Mouse (Mus musculus) neural tube, embryonic 14.5 days (tissue): Measurements from ENCODE around the gene Hspa1a. TPM values are rescaled to one million over a fixed set of nuclear protein-coding genes. Genes with fewer than 3 reads are reported as not detected.
A peak's percentile ranks its signal among the peaks of the same experiment; 100 is the strongest.

Experiments used
- ATAC-seq: fragments of 200-750 bp; cut with Nextera tagmentation; 2 replicates; pipeline ENCODE4 v1.8.0; 2017; ENCODE audit warnings: low read depth, mild to moderate bottlenecking, moderate TSS enrichment, moderate library complexity
- H3K27ac ChIP-seq: fragments of 300-500 bp; sonication (generic); 2 replicates; pipeline ENCODE4 v1.5.1; 2014; ENCODE audit warnings: low read depth, mild to moderate bottlenecking, control low read depth, low read length, moderate library complexity, mixed read lengths
- H3K27me3 ChIP-seq: fragments of 300-500 bp; sonication (generic); 2 replicates; pipeline ENCODE4 v1.6.1; 2014; ENCODE audit warnings: low read length; ENCODE audit not compliant: control insufficient read depth, insufficient read depth
- H3K36me3 ChIP-seq: fragments of 300-500 bp; sonication (generic); 2 replicates; pipeline ENCODE4 v1.6.1; 2014; ENCODE audit warnings: low read length, mixed read lengths; ENCODE audit not compliant: control insufficient read depth, insufficient read depth
- H3K4me1 ChIP-seq: fragments of 300-500 bp; sonication (generic); 2 replicates; pipeline ENCODE4 v1.6.1; 2014; ENCODE audit warnings: low read length; ENCODE audit not compliant: control insufficient read depth, insufficient read depth
- H3K4me2 ChIP-seq: fragments of 300-500 bp; sonication (generic); 2 replicates; pipeline ENCODE4 v1.6.1; 2014; ENCODE audit warnings: mild to moderate bottlenecking, low read depth, low read length, control low read depth
- H3K4me3 ChIP-seq: fragments of 300-500 bp; sonication (generic); 2 replicates; pipeline ENCODE4 v1.5.1; 2014; ENCODE audit warnings: low read depth, low read length, control low read depth, mixed read lengths
- H3K9ac ChIP-seq: fragments of 300-500 bp; sonication (generic); replicated peaks from 2 replicates; pipeline ENCODE4 v1.6.1; 2014; ENCODE audit warnings: low read depth, mild to moderate bottlenecking, control low read depth, low read length, mixed read lengths
- H3K9me3 ChIP-seq: fragments of 300-500 bp; sonication (generic); 2 replicates; pipeline ENCODE4 v1.6.1; 2016; ENCODE audit warnings: low read length; ENCODE audit not compliant: control insufficient read depth
- WGBS: fragments of 180-500 bp; shearing (Covaris S2); extraction: QIAGEN DNeasy Blood & Tissue Kit; methylation state at CpG from one replicate; pipeline ENCODE4 v1.1.7; 2014; 5-methylcytosine and 5-hydroxymethylcytosine counted together
- polyA plus RNA-seq: library from polyadenylated mRNA; unstranded; fragments of >200 nt; fragmentation: Nextera tagmentation; extraction: Ambion mirVana; gene quantifications from 2 replicates; pipeline ENCODE4 v1.2.1, GENCODE M21; 2014

The Hspa1a gene
- polyA plus RNA-seq, 1 experiment from 2014 or later, result 7.6 TPM

- H3K4me1 ChIP-seq, result peaks cover 11% of the 10 kb centered on the region; the same call in 1 of the 2 replicates
- 88% methylated on average over 4 of the region's 4 CpGs for WGBS
Observed at GRCm38 (mm10) chr17:34954831-34955230, 17.1 kb downstream of the Hspa1a start.

DNA sequence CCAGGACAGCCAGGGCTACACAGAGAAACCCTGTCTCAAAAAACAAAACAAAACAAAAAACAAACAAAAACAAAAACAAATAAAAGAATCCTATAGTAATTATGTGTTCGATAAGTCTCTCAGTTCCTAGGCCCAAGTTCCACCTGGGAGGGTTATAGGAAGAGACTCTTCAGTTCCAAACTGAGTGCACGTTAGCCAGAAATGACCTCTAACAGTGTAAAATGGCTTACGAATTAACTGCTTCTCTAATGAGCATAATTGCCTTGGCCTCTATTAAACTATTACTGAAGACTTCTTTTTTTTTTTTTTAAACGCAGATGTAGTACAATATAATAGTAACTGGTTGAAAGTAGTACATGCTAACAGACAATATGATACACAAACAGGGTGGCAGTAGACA lies 18.1 kb downstream of the Hspa1a start:
- Histone ChIP-seq H3K9ac (no peak overlapping the region), H3K4me2 (no peak overlapping the region), H3K9me3 (no peaks in the 10 kb centered on the region), H3K27ac (no peak overlapping the region), H3K27me3 (peaks cover 6% of the 10 kb centered on the region; the same call in 1 of the 2 replicates), H3K4me1 (peaks cover 11% of the 10 kb centered on the region; the same call in 1 of the 2 replicates), H3K36me3 (peaks cover 10% of the 10 kb centered on the region; the same call in 1 of the 2 replicates), H3K4me3 (no peak overlapping the region)
- no peak for ATAC-seq
- 93% methylated on average over 4 of the region's 4 CpGs for WGBS

More at GRCm38 (mm10) chr17:34954831-34955230, 17.1 kb downstream of the Hspa1a start:
- Histone ChIP-seq H3K27ac (no peak overlapping the region), H3K4me2 (no peak overlapping the region), H3K4me3 (no peak overlapping the region), H3K36me3 (peaks cover 7% of the 10 kb centered on the region; the same call in 1 of the 2 replicates), H3K9ac (no peak overlapping the region), H3K27me3 (peaks cover 6% of the 10 kb centered on the region; the same call in 1 of the 2 replicates), H3K9me3 (no peaks in the 10 kb centered on the region)
- ATAC-seq, result no peak

DNA sequence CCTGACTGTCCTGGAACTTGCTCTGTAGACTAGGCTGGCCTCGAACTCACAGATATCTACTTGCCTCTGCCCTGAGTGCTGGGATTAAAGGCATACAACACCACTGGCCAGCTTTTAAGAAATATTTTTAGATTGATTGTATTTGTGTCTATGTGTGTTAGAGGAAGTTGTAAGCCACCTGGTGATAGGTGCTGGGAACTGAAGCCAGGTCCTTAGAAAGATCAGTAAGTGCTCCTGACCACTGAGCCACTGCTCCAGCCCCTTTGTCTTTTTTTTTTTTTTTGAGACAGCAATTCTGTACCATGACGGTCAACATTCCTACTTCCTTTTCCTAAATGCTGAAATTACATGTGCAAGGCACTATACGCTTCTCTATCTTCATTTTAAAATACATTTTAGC lies 18.7 kb downstream of the Hspa1a start:
- Histone ChIP-seq H3K4me3 (peak overlapping the region; percentile 96; the same call in 1 of the 2 replicates), H3K9ac (no peak overlapping the region), H3K4me2 (no peak overlapping the region; the same call in 1 of the 2 replicates), H3K27me3 (peaks cover 6% of the 10 kb centered on the region; the same call in 1 of the 2 replicates), H3K9me3 (no peaks in the 10 kb centered on the region), H3K27ac (no peak overlapping the region), H3K36me3 (peaks cover 10% of the 10 kb centered on the region; the same call in 1 of the 2 replicates), H3K4me1 (peaks cover 11% of the 10 kb centered on the region; the same call in 1 of the 2 replicates)
- ATAC-seq, result no peak
- 91% methylated on average over 3 of the region's 3 CpGs for WGBS

- Histone ChIP-seq H3K27me3 (peaks cover 6% of the 10 kb centered on the region; the same call in 1 of the 2 replicates), H3K9me3 (no peaks in the 10 kb centered on the region), H3K4me2 (peak overlapping the region; percentile 99), H3K36me3 (peaks cover 10% of the 10 kb centered on the region; the same call in 1 of the 2 replicates), H3K4me3 (peak overlapping the region; percentile 96), H3K4me1 (peaks cover 11% of the 10 kb centered on the region; the same call in 1 of the 2 replicates), H3K9ac (peak overlapping the region; percentile 99), H3K27ac (peak overlapping the region; percentile 92)
- under 1% methylated on average over 23 of the region's 23 CpGs for WGBS
- ATAC-seq, result peak; percentile 80
Observed at GRCm38 (mm10) chr17:34952378-34953040, 19.4 kb downstream of the Hspa1a start.

- Histone ChIP-seq H3K9ac (peak overlapping the region; percentile 99), H3K4me1 (peaks cover 11% of the 10 kb centered on the region; the same call in 1 of the 2 replicates), H3K4me3 (peak overlapping the region; percentile 96), H3K27me3 (peaks cover 6% of the 10 kb centered on the region; the same call in 1 of the 2 replicates), H3K36me3 (peaks cover 10% of the 10 kb centered on the region; the same call in 1 of the 2 replicates), H3K27ac (peak overlapping the region; percentile 92), H3K9me3 (no peaks in the 10 kb centered on the region), H3K4me2 (peak overlapping the region; percentile 99)
- ATAC-seq, result peak; percentile 63
- under 1% methylated on average over 29 of the region's 29 CpGs for WGBS
Observed at GRCm38 (mm10) chr17:34951636-34952377, 20.1 kb downstream of the Hspa1a start.

- Histone ChIP-seq H3K27me3 (0 out of 2 replicates have a peak, but pooled peaks cover 3% of the 10 kb centered on the region), H3K4me1 (peaks cover 11% of the 10 kb centered on the region; the same call in 1 of the 2 replicates), H3K4me3 (peak overlapping the region; percentile 96), H3K4me2 (peak overlapping the region; percentile 99), H3K27ac (peak overlapping the region; percentile 92), H3K36me3 (peaks cover 10% of the 10 kb centered on the region; the same call in 1 of the 2 replicates), H3K9ac (peak overlapping the region; percentile 99), H3K9me3 (no peaks in the 10 kb centered on the region)
- WGBS, result 9% methylated on average over 10 of the region's 10 CpGs
- ATAC-seq, result no peak
Observed at GRCm38 (mm10) chr17:34950514-34951455, 21.2 kb downstream of the Hspa1a start.

GRCm38 (mm10) chr17:34949553-34949969 lies 22.4 kb downstream of the Hspa1a start:
- no peak overlapping the region for H3K27ac ChIP-seq
- H3K36me3 ChIP-seq, result peaks cover 10% of the 10 kb centered on the region; the same call in 1 of the 2 replicates
- H3K4me3 ChIP-seq, result no peak overlapping the region; the same call in 1 of the 2 replicates
- H3K9ac ChIP-seq, result no peak overlapping the region
- no peaks in the 10 kb centered on the region for H3K27me3 ChIP-seq
- 43% methylated on average over 4 of the region's 4 CpGs for WGBS
- peak overlapping the region; percentile 12; the same call in 1 of the 2 replicates for H3K4me2 ChIP-seq
- H3K4me1 ChIP-seq, result peaks cover 11% of the 10 kb centered on the region; the same call in 1 of the 2 replicates
- ATAC-seq, result no peak
- no peaks in the 10 kb centered on the region for H3K9me3 ChIP-seq
